Mouse (Mus musculus): ENCODE measurements around the gene Slfn8. TPM values are rescaled to one million over a fixed set of nuclear protein-coding genes. Genes with fewer than 3 reads are reported as not detected.
"Not testable (repeated sequence)": the region's sequence is repeated elsewhere in the genome, so short reads cannot be mapped to it uniquely, and the experiment has no call there.

The Slfn8 gene
- total and polyA plus RNA-seq, 2 experiments from 2014 or later: 0.51 to 0.61 TPM

- Histone ChIP-seq H3K4me1 (ENCODE audit: control insufficient read depth, insufficient read depth) (no peaks in the 10 kb centered on the region), H3K9ac (replicated peaks; ENCODE audit: low read depth, low read length) (no peak overlapping the region), H3K27me3 (ENCODE audit: control insufficient read depth, insufficient read depth, low read length) (no peaks in the 10 kb centered on the region), H3K4me3 (ENCODE audit: low read depth, low read length) (no peak overlapping the region), H3K27ac (ENCODE audit: low read depth) (no peak overlapping the region), H3K9me3 (replicated peaks; ENCODE audit: control insufficient read depth, low read length) (no peaks in the 10 kb centered on the region), H3K4me2 (ENCODE audit: low read depth, low read length) (no peak overlapping the region), H3K36me3 (replicated peaks; ENCODE audit: control insufficient read depth, insufficient read depth, low read length) (no peaks in the 10 kb centered on the region)
- DNase-seq (ENCODE audit: low spot score) (no peak), ATAC-seq (ENCODE audit: insufficient read depth, low read depth) (no peak)
- TF ChIP-seq CTCF (IDR thresholded peaks at IDR 0.05; ENCODE audit: low read depth) (no peak), EP300 (IDR thresholded peaks at IDR 0.05; ENCODE audit: low read depth) (no peak)
These were observed 4.5 kb downstream of the Slfn8 start for GRCm38 (mm10) chr11:83016093-83016492.

GRCm38 (mm10) chr11:83013356-83013755 lies 7.3 kb downstream of the Slfn8 start:
- ATAC-seq (ENCODE audit: insufficient read depth, low read depth) (no peak), DNase-seq (ENCODE audit: low spot score) (no peak)
- Histone ChIP-seq H3K4me1 (ENCODE audit: control insufficient read depth, insufficient read depth) (no peaks in the 10 kb centered on the region), H3K36me3 (replicated peaks; ENCODE audit: control insufficient read depth, insufficient read depth, low read length) (no peaks in the 10 kb centered on the region), H3K4me3 (ENCODE audit: low read depth, low read length) (no peak overlapping the region), H3K27ac (ENCODE audit: low read depth) (no peak overlapping the region), H3K4me2 (ENCODE audit: low read depth, low read length) (no peak overlapping the region), H3K9me3 (replicated peaks; ENCODE audit: control insufficient read depth, low read length) (no peaks in the 10 kb centered on the region), H3K27me3 (ENCODE audit: control insufficient read depth, insufficient read depth, low read length) (no peaks in the 10 kb centered on the region), H3K9ac (replicated peaks; ENCODE audit: low read depth, low read length) (no peak overlapping the region)
- WGBS: 86% methylated on average over 1 of the region's 1 CpGs
- TF ChIP-seq CTCF (IDR thresholded peaks at IDR 0.05; ENCODE audit: low read depth): no peak

- H3K36me3 ChIP-seq (replicated peaks; ENCODE audit: control insufficient read depth, insufficient read depth, low read length): no peaks in the 10 kb centered on the region
- TF ChIP-seq CTCF (IDR thresholded peaks at IDR 0.05; ENCODE audit: low read depth) (no peak), EP300 (IDR thresholded peaks at IDR 0.05; ENCODE audit: low read depth) (no peak)
- DNase-seq (ENCODE audit: low spot score): peak; percentile 46
- no peaks in the 10 kb centered on the region for H3K27me3 ChIP-seq (ENCODE audit: control insufficient read depth, insufficient read depth, low read length)
- WGBS: under 1% methylated on average over 14 of the region's 14 CpGs
- H3K4me3 ChIP-seq (ENCODE audit: low read depth, low read length): peak within 1 kb of the TSS; percentile 69
- H3K4me1 ChIP-seq (ENCODE audit: control insufficient read depth, insufficient read depth): peaks cover 6% of the 10 kb centered on the region; the same call in 1 of the 2 replicates
- H3K27ac ChIP-seq (ENCODE audit: low read depth): peak within 1 kb of the TSS; percentile 87
- no peaks in the 10 kb centered on the region for H3K9me3 ChIP-seq (replicated peaks; ENCODE audit: control insufficient read depth, low read length)
- H3K9ac ChIP-seq (replicated peaks; ENCODE audit: low read depth, low read length): peak within 1 kb of the TSS; percentile 62
- peak; percentile 68 for ATAC-seq (ENCODE audit: insufficient read depth, low read depth)
- H3K4me2 ChIP-seq (ENCODE audit: low read depth, low read length): peak within 1 kb of the TSS; percentile 87
These were observed 29.0 kb downstream of the Slfn8 start, which contains the start of gene Slfn9 for GRCm38 (mm10) chr11:82991469-82992166. Gene Slfn9, minus strand, starts transcription at chr11:82991830.

DNA sequence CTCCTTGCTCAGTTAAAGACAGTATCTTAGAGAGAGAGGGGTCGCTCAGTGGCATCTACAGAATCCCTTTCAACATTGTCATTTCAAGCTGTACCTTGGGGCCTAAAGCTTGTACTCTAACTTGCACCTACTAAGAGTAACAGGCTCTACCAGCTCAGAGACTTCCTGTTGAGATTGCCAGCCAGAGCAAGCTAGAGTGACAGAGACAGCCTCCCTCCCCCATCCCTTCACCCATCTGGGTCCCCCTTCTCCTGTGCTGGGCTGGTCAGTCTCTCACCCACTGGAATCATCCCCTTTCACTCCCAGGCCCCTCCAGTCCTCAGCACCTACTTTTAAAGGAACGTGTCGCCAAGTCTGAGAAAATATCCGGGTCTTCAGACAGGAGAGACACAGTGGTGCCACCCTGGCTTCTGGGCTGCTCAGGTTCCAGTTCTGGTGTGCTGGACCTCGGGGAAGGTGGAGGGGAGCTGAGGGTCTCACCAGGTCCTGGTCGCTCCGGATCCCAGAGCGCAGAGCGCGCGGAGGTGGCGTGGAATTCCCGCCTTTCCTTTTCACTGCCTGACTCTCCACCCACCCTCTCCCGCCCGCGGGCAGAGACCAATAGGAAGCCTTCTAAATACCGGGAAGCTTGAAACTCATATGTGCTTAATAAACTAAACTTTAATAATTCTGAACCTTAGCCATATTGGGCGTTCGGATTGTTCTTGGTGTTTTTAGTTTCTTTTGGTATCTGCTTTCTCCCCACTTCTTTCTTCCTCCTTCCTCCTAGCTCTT lies 29.8 kb downstream of the Slfn8 start:
- H3K4me1 ChIP-seq (ENCODE audit: control insufficient read depth, insufficient read depth); H3K9me3 ChIP-seq (replicated peaks; ENCODE audit: control insufficient read depth, low read length); H3K36me3 ChIP-seq (replicated peaks; ENCODE audit: control insufficient read depth, insufficient read depth, low read length); H3K27me3 ChIP-seq (ENCODE audit: control insufficient read depth, insufficient read depth, low read length): not testable (repeated sequence)
- Histone ChIP-seq H3K9ac (replicated peaks; ENCODE audit: low read depth, low read length) (peak overlapping the region; percentile 62), H3K4me3 (ENCODE audit: low read depth, low read length) (peak overlapping the region; percentile 69), H3K27ac (ENCODE audit: low read depth) (peak overlapping the region; percentile 87), H3K4me2 (ENCODE audit: low read depth, low read length) (peak overlapping the region; percentile 87)
- peak; percentile 87 for ATAC-seq (ENCODE audit: insufficient read depth, low read depth)
- DNase-seq (ENCODE audit: low spot score): peak; percentile 75
- 8% methylated on average over 19 of the region's 19 CpGs for WGBS

GRCm38 (mm10) chr11:82989357-82989756 lies 31.3 kb downstream of the Slfn8 start:
- no peaks in the 10 kb centered on the region for H3K27me3 ChIP-seq (ENCODE audit: control insufficient read depth, insufficient read depth, low read length)
- H3K4me3 ChIP-seq (ENCODE audit: low read depth, low read length): peak overlapping the region; percentile 69; the same call in 1 of the 2 replicates
- DNase-seq (ENCODE audit: low spot score) (no peak), ATAC-seq (ENCODE audit: insufficient read depth, low read depth) (no peak)
- no peak overlapping the region for H3K9ac ChIP-seq (replicated peaks; ENCODE audit: low read depth, low read length)
- peak overlapping the region; percentile 87 for H3K4me2 ChIP-seq (ENCODE audit: low read depth, low read length)
- H3K36me3 ChIP-seq (replicated peaks; ENCODE audit: control insufficient read depth, insufficient read depth, low read length): 0 out of 2 replicates have a peak, but pooled peaks cover 7% of the 10 kb centered on the region
- peaks cover 6% of the 10 kb centered on the region; the same call in 1 of the 2 replicates for H3K4me1 ChIP-seq (ENCODE audit: control insufficient read depth, insufficient read depth)
- no peak overlapping the region for H3K27ac ChIP-seq (ENCODE audit: low read depth)
- WGBS: 34% methylated on average over 12 of the region's 12 CpGs
- TF ChIP-seq CTCF (IDR thresholded peaks at IDR 0.05; ENCODE audit: low read depth) (no peak), EP300 (IDR thresholded peaks at IDR 0.05; ENCODE audit: low read depth) (no peak)
- no peaks in the 10 kb centered on the region for H3K9me3 ChIP-seq (replicated peaks; ENCODE audit: control insufficient read depth, low read length)
